Mouse (Mus musculus) liver, embryonic 14.5 days (tissue): ENCODE data around the gene Adprm.

Experiments
- CTCF ChIP-seq: IDR thresholded peaks from 2 replicates; pipeline ENCODE4 v1.5.1; 2016; ENCODE audit warnings: antibody characterized with exemption, low read depth, control low read depth
- EP300 ChIP-seq: IDR thresholded peaks from 2 replicates; pipeline ENCODE4 v1.6.1; 2016; ENCODE audit warnings: antibody characterized with exemption, low read depth

- TF ChIP-seq CTCF, result no peak
- TF ChIP-seq EP300, result no peak
These were observed 55.9 kb downstream of the Adprm start for GRCm38 (mm10) chr11:66996446-66996845.
